Mouse (Mus musculus) thymus, postnatal 0 days (tissue): ENCODE data around the gene Gm20388. TPM values are rescaled to one million over a fixed set of nuclear protein-coding genes. Genes with fewer than 3 reads are reported as not detected.
"Not testable (repeated sequence)": the region's sequence is repeated elsewhere in the genome, so short reads cannot be mapped to it uniquely, and the experiment has no call there.

Experiments used
- DNase-seq: peaks from one replicate; pipeline ENCODE4 v3.0.0-alpha.2; 2015; ENCODE audit warnings: low spot score
- polyA plus RNA-seq: library from polyadenylated mRNA; unstranded; fragments of >200 nt; fragmentation: Nextera tagmentation; extraction: Ambion mirVana; gene quantifications from 2 replicates; pipeline ENCODE4 v1.2.1, GENCODE M21; 2015

Gm20388 gene
- polyA plus RNA-seq, 1 experiment from 2014 or later, result not detected

DNA sequence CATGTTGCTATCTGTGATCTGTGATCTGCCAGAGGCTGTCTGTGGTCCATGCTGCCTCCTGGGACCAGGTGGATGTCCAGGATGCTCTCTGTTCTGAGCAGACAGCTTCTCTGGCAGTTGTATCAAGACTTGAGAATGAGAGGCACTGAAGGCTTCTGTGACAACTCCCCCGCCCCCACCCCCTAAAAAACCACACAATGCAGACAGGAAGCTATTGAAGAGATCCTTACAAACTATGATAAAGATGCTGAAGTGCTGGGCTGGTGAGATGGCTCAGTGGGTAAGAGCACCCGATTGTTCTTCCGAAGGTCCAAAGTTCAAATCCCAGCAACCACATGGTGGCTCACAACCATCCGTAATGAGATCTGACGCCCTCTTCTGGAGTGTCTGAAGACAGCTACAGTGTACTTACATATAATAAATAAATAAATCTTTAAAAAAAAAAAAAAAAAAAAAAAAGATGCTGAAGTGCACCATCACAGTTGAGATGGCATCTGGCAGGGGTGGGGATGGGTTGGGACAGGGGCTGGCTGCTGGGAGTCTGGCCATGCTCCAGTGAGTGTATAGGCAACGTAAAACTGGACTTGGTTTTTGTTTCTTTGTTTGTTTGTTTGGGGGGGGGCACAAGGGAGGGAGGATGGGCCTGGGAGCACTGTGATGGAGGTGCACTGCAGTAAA, 1235.0 kb downstream of the Gm20388 start:
- DNase-seq, result not testable (repeated sequence)

DNA sequence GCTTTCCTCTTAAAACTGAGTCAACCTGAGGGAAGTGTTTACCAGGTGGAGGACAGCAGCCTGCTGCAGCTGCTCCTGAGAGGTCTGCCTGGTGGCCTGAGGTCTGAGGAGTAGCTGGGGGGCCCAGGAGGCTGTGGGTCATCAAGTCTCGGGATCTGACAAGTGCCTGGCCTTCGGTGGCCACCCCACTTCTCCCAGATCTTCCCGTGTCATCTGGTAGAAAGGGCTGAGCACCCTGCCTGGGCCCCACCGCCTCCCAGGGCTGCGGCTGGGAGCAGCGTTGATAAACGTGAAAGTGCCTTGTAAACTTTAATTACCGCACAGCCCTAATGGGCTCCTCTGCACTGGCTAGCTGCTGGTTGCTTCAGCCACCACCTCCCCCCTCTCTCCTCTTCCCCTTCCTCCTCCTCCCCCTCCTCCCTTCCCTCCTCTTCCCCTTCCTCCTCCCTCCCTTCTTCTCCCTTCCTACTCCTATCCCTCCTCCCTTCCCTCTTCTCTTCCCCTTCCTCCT, 1238.0 kb downstream of the Gm20388 start:
- DNase-seq, result no peak

DNA sequence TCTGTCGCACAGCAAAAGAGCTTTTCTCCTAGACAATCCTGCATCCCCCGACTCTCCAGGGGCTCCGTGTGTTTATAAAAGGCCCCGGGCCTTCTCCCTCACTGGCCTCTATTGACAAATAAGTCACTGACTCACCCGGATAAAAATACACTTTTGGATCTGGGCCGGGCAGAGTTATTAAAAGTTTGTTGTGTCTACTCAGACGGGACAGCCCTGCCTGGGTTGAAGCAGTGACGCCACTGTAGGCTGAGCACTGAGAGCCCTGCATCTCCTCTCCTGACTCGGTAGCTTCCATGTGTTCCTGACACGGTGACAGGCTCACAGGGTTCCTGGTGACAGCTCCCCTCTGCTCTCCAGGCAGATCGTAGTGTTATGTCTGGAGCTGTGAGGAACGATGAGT, 1241.8 kb downstream of the Gm20388 start:
- no peak for DNase-seq

DNA sequence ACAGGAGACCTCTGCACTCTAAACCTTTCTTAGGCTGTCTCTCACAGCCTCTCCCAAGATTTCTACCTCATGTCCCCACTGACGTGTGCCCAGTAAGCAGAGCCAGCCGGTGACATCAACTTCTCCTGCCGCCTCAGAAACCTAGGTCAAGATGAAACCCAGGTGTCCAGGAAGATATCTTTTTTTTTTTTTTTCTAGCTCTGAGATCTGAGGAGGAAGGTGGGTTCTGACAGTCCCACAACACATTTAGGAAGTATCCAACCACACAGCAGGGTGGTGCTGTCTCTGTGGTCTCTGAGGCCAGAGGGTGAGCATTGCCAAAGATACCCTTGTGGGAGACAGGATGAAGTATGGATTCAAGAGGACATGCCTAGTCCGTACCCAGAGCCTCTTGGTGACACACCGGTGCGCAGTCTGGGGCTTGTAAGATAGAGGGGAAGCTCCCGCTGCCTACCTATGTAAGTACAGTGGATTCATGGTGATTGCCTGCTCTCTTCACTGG, 1246.4 kb downstream of the Gm20388 start:
- DNase-seq, result no peak

DNA sequence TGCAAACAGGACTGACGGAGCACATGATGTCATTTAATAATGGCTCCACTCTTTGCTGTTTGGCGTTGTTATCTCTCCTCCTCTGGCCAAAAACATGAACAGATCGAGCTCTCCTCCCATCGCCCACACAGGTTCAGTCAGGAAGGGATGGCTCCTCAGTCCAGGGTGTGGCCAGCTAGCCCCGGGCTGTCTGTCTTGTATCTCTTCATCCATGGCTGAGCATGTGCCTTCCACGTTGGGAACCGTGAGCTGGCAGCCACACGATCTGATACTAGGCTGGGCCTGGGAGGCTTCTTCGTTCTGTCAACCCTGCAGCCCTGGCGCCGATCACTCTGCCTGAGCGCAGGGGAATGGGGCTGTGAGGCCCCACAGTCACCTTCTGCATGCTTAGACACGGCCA, 1248.2 kb downstream of the Gm20388 start:
- no peak for DNase-seq

DNA sequence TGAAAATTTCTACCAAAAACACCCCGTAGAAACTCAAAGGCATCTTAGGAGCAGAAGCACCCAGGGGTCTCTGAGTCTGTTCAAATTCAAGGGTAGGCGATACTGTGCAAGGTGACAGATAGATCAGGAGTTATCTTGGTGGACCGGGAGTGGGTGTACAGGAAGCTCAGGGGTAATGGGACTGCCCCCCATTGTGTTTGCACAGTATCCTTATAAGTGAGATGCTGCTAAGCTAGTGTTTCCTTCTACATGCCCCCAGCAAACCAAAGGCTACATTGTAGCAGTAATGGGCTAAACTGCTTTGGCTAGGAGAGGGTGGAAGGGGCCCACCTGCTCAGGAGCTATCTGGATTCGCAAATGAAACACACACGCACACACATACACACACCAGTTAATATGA, 1250.8 kb downstream of the Gm20388 start:
- no peak for DNase-seq

DNA sequence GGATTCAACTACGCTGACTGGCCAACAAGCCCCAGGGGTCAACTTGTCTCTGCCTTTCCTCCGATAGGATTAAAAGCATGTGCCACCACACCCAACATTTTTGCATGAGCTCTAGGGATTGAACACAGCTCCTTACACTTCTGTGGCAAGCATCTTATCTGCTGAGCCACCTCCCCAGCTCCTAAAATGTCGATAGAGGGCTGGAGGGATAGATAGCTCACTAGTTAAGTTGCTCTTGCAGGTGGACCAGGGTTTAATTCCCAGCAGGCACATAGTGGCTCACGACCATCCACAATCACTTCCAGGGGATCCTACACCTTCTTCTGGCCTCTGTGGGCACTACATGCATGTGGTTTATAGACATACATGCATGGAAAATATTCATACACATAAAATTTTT, 1251.8 kb downstream of the Gm20388 start:
- DNase-seq, result no peak

DNA sequence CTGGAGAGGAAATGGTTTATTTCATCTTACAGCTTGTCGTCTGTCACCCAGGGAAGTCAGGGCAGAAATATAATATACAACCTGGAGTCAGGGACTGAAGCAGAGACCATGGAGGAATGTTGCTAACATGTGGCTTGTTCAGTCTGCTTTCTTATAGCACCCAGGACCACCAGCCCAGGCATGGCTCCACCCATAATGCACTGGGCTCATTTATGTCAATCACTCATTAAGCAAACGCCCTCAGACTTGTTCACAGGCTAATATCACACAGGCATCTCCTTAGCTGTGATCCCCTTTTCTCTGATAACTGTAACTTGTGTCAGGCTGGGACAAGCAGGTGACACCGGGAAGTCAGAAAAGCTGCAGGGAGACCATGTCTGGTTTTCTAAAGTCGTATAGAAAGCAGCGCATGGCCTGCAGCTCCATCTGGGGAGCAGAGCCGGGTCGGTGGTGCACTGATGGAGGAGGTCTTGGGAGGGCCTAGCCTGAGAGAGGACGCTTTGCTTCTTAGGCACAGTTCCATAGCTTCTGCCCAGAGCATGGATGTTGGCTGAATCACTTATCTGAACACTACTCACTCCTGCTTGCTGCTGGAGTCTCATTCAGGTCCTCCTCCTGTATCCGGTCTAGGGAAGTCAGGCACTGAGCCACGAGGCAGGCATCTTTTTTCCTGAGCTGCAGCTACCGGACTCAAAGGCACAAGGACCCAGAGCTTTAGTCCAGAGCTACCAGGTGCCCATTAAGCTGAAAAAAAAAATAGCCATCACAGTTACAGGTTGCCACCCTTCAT, 1252.5 kb downstream of the Gm20388 start:
- no peak for DNase-seq

DNA sequence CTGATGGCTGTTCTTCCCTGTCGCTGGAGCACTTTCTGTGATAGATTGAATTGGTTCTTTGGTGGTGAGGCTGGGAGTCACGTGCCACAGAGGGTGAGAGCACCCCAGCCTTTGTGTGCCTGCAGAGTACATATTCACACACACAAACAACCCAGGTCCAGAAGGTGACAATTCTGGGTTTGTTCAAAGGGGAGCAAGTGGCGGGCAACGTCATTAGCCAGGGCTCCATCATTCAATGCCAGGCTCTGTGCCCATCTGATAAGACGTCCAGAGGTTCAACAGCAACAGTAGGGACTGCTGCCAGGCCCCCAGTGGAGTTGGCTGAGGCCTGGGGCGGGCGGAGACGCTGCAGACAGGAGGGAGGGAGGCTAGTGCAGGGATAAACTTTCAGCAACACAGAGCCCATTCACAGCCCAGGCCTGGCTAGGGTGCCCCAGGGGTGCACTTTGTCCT, 1253.4 kb downstream of the Gm20388 start:
- no peak for DNase-seq

DNA sequence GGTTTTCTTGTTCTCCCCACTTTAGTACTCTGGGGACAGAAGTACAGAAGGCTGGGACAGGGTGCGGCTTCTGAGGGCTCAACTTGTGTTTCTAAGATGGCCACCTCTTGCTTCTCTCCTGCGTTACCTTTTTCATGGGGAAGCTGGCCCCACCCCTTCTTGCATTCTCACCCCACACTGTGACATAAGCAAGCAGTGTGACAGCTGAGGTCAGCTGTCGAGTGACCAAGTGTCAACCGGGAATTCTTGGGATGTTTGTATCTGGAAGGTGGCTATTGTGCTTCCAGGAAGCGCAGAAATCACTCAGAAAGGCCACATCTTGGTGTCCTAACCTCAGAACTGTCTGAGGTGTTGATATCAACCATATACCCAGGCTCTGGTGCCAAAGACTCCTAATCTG, 1257.4 kb downstream of the Gm20388 start:
- DNase-seq, result no peak

DNA sequence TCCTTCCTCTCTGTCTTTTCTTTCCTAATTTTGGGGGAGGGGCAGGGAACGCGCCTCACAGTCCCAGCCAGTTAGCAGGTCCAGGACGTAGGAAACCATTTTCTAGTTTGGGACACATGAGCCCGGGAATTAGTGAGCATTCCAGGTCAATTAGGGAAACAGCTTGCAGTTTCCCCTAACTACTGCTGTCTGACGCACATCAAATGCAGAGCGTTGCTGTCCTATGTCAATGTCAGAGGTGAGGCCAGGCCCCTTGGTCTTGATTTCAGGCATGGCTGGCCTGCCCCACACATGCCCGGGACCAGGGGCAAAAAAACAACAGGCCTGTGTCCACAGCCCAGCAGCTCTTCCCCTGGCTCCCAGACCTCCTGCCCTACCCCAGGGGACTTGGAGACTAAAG, 1259.5 kb downstream of the Gm20388 start:
- DNase-seq, result no peak

DNA sequence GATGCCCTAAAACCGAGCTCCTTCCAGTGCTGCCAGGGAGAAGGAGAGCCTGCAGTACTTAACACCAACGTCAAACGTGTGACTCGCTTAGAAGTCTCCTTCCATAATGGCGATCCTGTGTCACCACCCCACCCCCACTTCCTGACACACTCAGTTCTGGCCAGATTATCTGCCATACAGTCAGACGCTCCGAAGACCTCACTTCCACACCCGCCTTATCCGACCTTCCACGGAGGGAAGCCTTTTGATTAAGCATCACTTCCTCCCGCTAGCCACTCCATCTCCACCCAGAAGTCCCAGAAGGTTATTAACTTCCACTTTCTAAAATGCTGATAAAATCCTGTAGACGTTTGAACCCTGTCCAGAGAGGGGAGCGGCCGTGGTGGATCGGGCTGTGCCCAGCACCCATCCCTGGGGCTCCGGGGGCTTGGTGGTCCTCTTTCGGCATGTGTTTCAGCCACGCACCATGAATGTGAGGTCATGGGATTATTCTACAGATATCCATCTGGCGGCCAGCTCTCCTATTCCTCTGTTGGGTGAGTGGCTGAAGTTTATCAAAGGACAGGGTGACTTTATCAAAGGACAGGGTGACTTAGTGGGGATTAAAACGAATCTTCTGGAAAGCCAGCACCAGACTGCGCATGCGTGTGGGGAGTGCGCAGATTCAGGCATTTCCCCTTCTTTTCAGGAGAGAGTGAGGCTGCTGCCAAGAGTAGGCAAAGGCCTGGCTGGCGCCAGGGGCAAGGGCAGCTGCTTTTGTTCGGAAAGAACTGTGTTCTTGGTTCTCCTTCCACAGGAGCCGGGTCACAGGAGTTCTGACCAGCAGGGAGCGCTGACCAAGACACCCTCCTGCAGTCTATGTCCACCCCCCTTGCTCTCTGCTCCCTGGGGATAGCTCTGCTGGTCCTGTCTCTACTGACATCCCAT, 1260.2 kb downstream of the Gm20388 start:
- DNase-seq, result no peak

DNA sequence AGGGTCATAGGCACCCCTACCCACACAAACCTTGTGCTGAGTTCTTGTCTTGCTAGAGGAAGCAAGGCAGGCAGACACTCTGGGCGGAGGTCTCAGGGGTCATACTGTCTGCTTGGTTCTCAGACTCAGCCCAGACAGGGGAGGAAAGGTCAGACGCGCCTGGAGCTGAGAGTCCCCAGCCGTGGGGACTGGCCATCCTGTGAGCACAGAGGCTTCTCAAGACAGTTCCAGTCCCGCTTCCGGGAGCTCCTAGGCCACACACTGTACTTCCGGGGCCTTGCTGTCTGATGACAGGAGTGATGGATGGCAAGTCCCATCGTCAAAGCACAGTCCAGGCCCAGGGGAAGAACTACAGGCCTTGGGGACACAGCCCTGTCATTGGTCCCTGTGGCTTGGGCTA, 1261.9 kb downstream of the Gm20388 start:
- no peak for DNase-seq

DNA sequence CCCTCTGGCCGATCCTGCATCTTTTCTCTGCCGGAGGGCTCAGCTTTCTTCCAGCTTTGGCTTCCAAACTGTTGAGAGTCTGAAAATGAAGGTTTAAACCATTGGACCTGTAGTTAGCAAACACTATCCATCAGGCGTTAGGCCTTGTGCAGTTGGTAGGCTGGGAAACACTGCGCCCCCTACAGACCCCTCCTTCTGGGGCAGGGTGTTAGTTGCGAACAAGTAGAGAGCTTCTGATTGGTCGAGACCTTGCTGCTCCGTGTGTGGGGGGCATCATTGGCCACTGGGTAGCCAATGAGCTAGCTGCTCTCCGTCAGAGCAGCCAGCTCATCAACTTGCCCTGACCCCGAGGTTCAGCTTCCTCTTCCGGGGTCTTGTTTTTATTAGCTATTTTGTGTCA, 1263.5 kb downstream of the Gm20388 start:
- no peak for DNase-seq

DNA sequence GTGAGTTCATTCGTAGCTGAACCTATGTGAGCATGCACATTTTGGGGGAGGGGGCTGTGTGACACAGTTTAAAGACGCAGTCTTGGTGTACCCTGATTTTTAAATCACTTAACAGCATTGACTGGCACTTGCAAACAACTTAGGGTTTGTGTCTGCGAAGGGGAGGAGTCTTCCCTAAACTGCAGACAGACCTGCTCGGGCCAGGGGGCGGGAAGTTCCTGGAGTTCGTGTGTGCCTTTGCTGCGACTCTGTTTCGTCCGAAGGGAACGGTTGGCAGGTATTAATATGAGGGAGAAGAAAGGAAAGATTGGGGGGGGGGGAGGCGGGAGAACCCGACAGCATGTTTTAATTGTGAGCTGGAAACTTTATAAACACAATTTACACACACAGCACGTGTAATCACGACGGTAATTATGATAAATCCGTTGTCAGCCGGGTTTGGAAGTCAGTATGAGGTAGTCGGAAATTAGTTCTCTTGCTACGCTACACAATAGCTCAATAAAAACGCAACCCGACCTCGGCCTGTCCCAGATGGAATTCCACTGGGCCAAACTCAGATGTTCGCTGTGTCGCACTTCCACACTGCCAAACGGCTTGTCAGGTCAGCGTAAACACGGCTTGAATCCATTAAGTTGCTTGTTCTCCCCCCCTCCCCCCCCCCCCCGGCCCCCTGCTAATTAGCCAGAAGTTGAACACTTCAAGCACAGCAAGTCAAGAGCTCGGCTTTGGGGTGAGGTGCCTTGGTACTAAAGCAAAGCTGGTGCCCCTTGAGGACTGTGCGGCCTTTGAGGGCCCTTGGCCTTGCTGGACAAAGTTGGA, 1264.3 kb downstream of the Gm20388 start:
- no peak for DNase-seq

DNA sequence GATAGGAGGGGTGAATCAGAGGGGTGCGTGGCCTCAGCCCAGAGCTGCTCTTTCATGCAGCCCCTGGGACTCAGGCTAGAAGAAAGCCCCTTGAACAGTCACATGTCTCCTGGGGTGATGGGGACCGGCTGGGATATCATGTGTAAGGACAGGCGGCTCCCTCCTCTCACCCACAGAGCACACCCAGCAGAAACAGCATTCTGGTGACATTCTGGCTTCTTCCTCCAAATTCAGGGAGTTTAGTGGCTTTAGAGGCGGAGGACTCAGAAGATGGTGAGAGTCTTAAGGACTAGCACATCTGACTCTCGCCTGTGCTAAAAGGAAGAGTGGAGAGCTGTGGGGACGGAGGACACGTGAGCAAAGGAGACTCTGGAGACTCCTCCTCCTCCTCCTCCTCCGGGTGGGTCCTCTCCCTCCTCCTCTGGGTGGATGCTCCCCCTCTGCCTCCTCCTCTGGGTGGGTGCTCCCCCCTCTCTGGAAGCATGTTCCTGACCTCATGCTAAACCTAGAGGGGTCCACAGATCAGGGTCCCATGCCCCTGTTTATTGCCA, 1265.0 kb downstream of the Gm20388 start:
- no peak for DNase-seq

DNA sequence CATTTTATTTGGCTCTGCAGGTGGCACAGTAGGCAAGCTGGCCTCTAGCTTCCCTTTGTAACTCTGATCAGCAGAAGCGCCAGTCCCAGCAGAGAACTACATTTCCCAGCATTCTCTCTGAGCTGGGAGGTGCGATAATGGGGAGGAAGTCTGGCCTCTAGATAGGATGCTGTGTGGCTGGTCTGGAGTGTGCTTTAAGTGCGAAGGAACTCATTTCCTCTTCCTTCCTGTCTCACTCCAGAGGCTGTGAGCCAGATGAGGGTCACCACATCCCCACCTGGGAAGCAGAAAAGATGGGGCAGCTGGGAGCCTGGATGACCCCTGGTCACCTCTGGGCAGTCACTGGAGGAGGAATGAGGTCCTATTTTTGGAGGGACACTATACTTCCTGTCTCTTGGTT, 1265.7 kb downstream of the Gm20388 start:
- no peak for DNase-seq

DNA sequence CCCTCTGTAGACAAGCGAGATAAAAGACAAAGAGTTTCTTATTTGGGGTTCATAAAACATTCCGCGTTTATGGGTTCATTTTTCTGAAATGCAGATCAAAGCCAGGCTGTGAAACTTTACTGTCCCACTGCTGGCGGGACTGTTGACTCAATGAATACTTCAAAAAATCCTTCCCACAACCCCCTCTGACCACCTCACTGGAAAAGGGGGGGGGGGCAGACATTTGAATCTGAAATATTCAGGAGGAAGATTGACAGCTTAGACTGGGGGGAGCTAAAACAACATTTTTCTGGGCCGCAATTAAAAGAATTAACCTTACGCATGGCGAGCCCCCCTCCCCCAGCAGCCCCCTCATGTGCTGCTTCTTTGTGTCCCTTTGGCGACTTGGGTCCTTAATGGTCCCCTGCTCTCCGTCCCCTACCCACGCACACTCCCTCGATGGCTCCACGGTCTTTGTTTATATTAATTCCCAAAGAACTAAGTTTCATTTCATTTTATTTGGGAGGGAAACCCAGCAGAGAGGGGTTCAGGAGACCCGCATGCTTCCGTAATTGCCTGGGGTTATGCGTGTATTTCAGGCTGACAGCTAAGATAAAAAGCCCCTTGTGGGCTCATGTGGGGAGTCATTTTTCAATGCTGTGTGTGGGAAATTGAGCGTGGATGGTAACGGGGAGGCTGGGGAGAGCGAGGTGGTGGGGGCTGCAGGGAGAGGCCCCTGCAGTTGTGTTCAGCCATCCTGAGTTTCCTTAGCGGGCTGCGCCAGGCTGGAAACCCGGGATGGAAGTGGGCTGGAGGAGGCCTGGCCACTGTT, 1270.0 kb downstream of the Gm20388 start:
- no peak for DNase-seq

DNA sequence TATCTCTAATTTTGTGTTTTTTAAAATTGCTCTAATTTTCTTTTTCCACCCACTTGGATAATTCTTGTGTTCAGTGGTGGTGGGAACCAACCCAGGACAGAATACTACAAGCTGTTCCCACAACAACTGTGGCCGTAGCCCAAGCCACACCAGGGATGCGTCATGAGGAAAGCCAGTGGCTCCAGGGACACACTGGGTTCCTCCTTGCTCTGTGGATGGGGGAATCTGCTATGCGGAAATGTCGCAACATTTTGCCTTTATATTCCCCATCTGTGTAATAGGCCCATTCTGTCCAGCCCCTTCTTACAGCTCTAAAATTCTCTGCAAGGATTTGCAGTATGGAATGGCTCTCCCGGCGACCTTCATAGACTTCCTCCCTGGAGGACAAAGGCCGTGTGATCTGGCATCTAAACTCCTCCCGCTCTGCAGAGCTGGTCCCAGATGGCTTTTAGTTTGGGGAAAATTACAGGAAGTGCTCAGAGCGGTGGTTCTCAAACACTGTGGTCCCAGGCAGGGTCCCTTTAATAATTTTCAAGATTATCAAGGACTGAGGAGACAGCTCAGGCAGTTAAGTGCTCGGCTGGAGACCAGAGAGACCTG, 1270.7 kb downstream of the Gm20388 start:
- no peak for DNase-seq
